Mouse (Mus musculus) E14TG2a.4 (cell line): ENCODE measurements around the gene Gm20388.

ENCODE experiments used
- CTCF ChIP-seq: conservative IDR thresholded peaks from 2 replicates; pipeline ENCODE4 v1.5.1; 2014; ENCODE audit warnings: low read length
- NANOG ChIP-seq: IDR thresholded peaks from 2 replicates; pipeline ENCODE4 v1.6.1; 2014; ENCODE audit warnings: borderline replicate concordance, low read length, mixed read lengths
- POU5F1 ChIP-seq: IDR thresholded peaks from 2 replicates; pipeline ENCODE4 v1.6.1; 2014; ENCODE audit warnings: low read length, borderline replicate concordance

DNA sequence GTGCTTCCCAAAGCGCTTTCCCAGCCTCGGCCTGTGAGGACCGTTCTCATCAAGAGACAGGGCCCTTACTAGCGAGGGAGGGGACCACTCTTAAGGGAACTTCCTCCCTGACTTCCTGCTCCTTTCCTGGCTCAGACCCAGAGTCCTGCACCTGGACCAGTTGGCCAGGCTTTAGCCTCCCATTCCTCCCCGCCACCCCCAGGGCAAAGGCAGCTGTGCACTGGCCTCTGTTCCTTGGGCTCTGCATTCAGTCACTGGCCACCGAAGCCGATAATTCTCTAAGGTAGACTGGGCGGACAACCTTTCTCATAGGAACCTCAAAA lies 2280.4 kb downstream of the Gm20388 start:
- no peak for TF ChIP-seq CTCF
- no peak for TF ChIP-seq POU5F1
- no peak for TF ChIP-seq NANOG
